Mouse (Mus musculus) thymus, adult 2 months (tissue): ENCODE results near the gene Gm3336.

Experiments
- CTCF ChIP-seq: fragments of 200-500 bp; IDR thresholded peaks from 2 replicates; pipeline ENCODE4 v1.5.1; 2012; ENCODE audit warnings: mild to moderate bottlenecking, control low read depth, low read length, moderate library complexity, borderline replicate concordance; ENCODE audit not compliant: control insufficient read depth, poor library complexity, insufficient read depth; ENCODE audit errors: extremely low read depth
- POLR2A ChIP-seq: fragments of 200-500 bp; IDR thresholded peaks from 2 replicates; pipeline ENCODE4 v1.6.1; 2012; ENCODE audit warnings: mild to moderate bottlenecking, low read length, control low read depth, moderate library complexity; ENCODE audit not compliant: control insufficient read depth, poor library complexity, insufficient read depth; ENCODE audit errors: extremely low read depth

- no peak for TF ChIP-seq CTCF
- TF ChIP-seq POLR2A = no peak
Observed at GRCm38 (mm10) chr8:70682193-70682592, 36.1 kb upstream of the Gm3336 start.
